Mouse (Mus musculus) midbrain, embryonic 10.5 days (tissue): ENCODE data around the gene Trub2. TPM values are rescaled to one million over a fixed set of nuclear protein-coding genes. Genes with fewer than 3 reads are reported as not detected.
A peak's percentile ranks its signal among the peaks of the same experiment; 100 is the strongest.

Experiments
- DNase-seq: peaks from one replicate; pipeline ENCODE4 v3.0.0-alpha.2; 2017; ENCODE audit warnings: low spot score
- H3K27ac ChIP-seq: fragments of 300-500 bp; sonication (generic); replicated peaks from 2 replicates; pipeline ENCODE4 v1.5.1; 2016; ENCODE audit warnings: mild to moderate bottlenecking
- H3K27me3 ChIP-seq: fragments of 300-500 bp; sonication (generic); 2 replicates; pipeline ENCODE4 v1.6.1; 2016; ENCODE audit warnings: low read depth, mild to moderate bottlenecking; ENCODE audit not compliant: poor library complexity, severe bottlenecking
- H3K36me3 ChIP-seq: fragments of 300-500 bp; sonication (generic); 2 replicates; pipeline ENCODE4 v1.6.1; 2016; ENCODE audit warnings: mild to moderate bottlenecking, moderate library complexity
- H3K4me1 ChIP-seq: fragments of 300-500 bp; sonication (generic); 2 replicates; pipeline ENCODE4 v1.6.1; 2016
- H3K4me3 ChIP-seq: fragments of 300-500 bp; sonication (generic); 2 replicates; pipeline ENCODE4 v1.5.1; 2016; ENCODE audit warnings: mild to moderate bottlenecking, moderate library complexity
- H3K9me3 ChIP-seq: fragments of 300-500 bp; sonication (generic); replicated peaks from 2 replicates; pipeline ENCODE4 v1.6.1; 2016; ENCODE audit warnings: mild to moderate bottlenecking
- WGBS: fragments of 180-500 bp; shearing (Covaris S2); methylation state at CpG from one replicate; pipeline ENCODE4 v1.1.7; 2016; 5-methylcytosine and 5-hydroxymethylcytosine counted together
- polyA plus RNA-seq: library from polyadenylated mRNA; unstranded; fragments of >200 nt; fragmentation: Nextera tagmentation; extraction: Ambion mirVana; gene quantifications from 2 replicates; pipeline ENCODE4 v1.2.1, GENCODE M21; 2016

Gene Trub2
- polyA plus RNA-seq, 1 experiment from 2014 or later: 54.2 TPM

- no peak overlapping the region for H3K4me3 ChIP-seq
- no peak overlapping the region for H3K27ac ChIP-seq
- 0 out of 2 replicates have a peak, but pooled peaks cover 3% of the 10 kb centered on the region for H3K4me1 ChIP-seq
- WGBS: 90% methylated on average over 12 of the region's 12 CpGs
- peaks cover 80% of the 10 kb centered on the region for H3K36me3 ChIP-seq
- H3K9me3 ChIP-seq: no peaks in the 10 kb centered on the region
- DNase-seq: no peak
- H3K27me3 ChIP-seq: no peaks in the 10 kb centered on the region
These were observed 50.9 kb downstream of the Trub2 start for GRCm38 (mm10) chr2:29737209-29737925.

DNA sequence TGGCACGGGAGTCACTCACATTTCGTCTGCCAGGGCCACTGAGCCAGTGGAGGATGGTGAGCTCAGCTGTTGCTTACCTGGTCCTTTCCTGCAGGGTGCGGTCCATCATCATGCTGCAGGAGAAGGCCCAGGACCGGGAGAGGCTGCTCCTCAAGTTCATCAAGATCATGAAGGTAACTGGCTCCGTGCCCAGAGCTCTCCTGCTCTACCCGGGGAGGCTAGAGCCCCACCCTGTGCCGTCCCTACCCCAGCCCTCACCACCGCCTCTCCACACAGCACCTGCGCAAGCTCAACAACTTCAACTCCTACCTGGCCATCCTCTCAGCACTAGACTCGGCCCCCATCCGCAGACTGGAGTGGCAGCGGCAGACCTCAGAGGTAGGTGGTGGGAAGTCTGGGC, 52.6 kb downstream of the Trub2 start:
- Histone ChIP-seq H3K27me3 (no peaks in the 10 kb centered on the region), H3K4me3 (no peak overlapping the region), H3K9me3 (no peaks in the 10 kb centered on the region), H3K4me1 (0 out of 2 replicates have a peak, but pooled peaks cover 3% of the 10 kb centered on the region), H3K27ac (no peak overlapping the region), H3K36me3 (peaks cover 97% of the 10 kb centered on the region)
- WGBS: 93% methylated on average over 12 of the region's 12 CpGs
- DNase-seq: no peak

DNA sequence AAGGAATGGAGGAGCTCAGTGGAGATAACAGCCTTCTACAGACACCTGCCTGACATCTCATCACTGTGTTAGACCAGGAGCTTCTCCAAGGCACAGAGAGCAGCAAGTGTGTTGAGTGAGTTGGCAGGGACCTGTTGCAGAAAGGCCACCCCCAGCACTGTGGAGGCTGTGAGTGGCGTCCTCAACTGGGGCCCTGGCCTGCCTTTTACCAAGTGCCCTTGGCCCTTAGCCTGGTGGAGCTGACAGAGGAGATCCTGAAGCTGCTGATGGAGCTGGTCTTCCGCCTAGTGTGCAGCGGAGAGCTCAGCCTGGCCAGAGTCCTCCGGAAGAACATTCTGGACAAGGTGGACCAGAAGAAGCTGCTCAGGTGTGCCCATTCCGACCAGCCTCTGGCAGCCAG, 55.0 kb downstream of the Trub2 start:
- no peak for DNase-seq
- no peaks in the 10 kb centered on the region for H3K4me1 ChIP-seq
- 88% methylated on average over 5 of the region's 5 CpGs for WGBS
- peaks cover 100% of the 10 kb centered on the region for H3K36me3 ChIP-seq
- H3K27ac ChIP-seq: no peak overlapping the region
- no peak overlapping the region for H3K4me3 ChIP-seq
- no peaks in the 10 kb centered on the region for H3K27me3 ChIP-seq
- no peaks in the 10 kb centered on the region for H3K9me3 ChIP-seq

DNA sequence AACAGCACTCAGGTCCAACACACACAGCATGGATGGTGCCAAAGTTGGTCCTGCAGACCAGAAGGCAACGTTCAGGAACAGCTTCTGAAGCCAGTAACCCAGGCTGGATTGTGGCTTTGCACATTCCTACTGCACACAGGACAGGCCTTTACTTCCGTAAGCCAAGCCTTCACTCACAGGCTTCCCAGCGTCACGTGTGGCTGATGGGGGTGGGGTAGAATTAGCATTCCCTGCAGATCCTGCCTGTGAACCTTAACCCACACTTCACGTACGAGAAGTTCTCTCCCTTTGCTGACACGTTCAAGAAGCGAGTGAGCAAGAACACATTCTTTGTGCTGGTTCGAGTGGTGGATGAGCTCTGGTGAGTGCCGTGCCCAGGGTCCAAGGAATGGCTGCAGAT, 55.7 kb downstream of the Trub2 start:
- H3K27ac ChIP-seq: no peak overlapping the region
- H3K4me1 ChIP-seq: no peaks in the 10 kb centered on the region
- peaks cover 100% of the 10 kb centered on the region for H3K36me3 ChIP-seq
- DNase-seq: no peak
- H3K9me3 ChIP-seq: no peaks in the 10 kb centered on the region
- no peak overlapping the region for H3K4me3 ChIP-seq
- no peaks in the 10 kb centered on the region for H3K27me3 ChIP-seq
- 91% methylated on average over 10 of the region's 10 CpGs for WGBS

DNA sequence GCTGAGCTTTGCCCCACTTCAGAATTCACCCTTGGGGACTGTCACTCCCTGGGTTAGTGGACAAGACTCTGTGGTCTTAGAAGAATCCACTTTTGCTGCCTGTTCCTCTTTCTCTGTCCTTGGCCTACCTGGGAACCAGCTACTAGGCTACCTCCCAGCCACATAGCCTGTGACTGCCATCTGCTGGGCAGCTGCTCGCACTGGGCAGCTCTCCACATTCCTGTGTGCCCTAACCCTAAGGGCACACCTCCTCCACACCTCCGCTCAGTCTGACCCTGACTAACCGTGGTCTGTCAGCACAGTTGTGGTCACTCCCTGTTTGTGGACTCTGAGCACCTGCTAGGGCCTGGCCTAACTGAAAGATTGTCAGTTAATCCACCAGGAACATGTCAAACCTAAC, 56.8 kb downstream of the Trub2 start:
- DNase-seq: no peak
- 82% methylated on average over 3 of the region's 3 CpGs for WGBS
- H3K4me3 ChIP-seq: no peak overlapping the region
- peaks cover 100% of the 10 kb centered on the region for H3K36me3 ChIP-seq
- H3K27ac ChIP-seq: no peak overlapping the region
- H3K27me3 ChIP-seq: no peaks in the 10 kb centered on the region
- H3K9me3 ChIP-seq: no peaks in the 10 kb centered on the region
- no peaks in the 10 kb centered on the region for H3K4me1 ChIP-seq

DNA sequence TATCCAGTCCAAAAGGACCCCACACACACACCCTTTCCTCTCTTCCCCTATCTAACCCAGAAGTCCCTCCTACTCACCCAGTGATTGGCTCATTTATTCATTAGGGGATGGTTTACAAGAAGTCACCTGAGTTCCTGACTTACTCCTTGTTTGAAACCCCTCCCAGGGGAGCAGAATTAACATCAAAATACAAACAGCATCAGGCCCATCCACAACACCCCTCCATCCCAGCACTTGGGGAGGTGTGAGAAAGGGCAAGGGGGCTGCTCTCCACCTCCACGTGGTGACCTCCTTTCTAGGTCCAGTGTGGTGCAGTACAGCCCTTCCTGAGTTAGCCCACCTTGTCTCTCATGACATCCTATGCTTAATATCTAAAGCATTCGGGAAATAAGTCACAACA, 58.8 kb downstream of the Trub2 start:
- WGBS: 58% methylated on average over 2 of the region's 2 CpGs
- peaks cover 100% of the 10 kb centered on the region for H3K36me3 ChIP-seq
- no peaks in the 10 kb centered on the region for H3K27me3 ChIP-seq
- H3K4me1 ChIP-seq: no peaks in the 10 kb centered on the region
- H3K4me3 ChIP-seq: no peak overlapping the region
- no peak overlapping the region for H3K27ac ChIP-seq
- DNase-seq: no peak
- H3K9me3 ChIP-seq: no peaks in the 10 kb centered on the region

- Histone ChIP-seq H3K4me3 (no peak overlapping the region), H3K27me3 (no peaks in the 10 kb centered on the region), H3K27ac (no peak overlapping the region), H3K4me1 (peaks cover 3% of the 10 kb centered on the region; the same call in 1 of the 2 replicates), H3K9me3 (no peaks in the 10 kb centered on the region), H3K36me3 (peaks cover 100% of the 10 kb centered on the region)
- no peak for DNase-seq
- WGBS: 86% methylated on average over 5 of the region's 5 CpGs
These were observed 63.5 kb downstream of the Trub2 start for GRCm38 (mm10) chr2:29724664-29725365.

GRCm38 (mm10) chr2:29723132-29723531, 65.2 kb downstream of the Trub2 start:
- no peaks in the 10 kb centered on the region for H3K27me3 ChIP-seq
- no peaks in the 10 kb centered on the region for H3K9me3 ChIP-seq
- H3K4me3 ChIP-seq: no peak overlapping the region
- peaks cover 98% of the 10 kb centered on the region for H3K36me3 ChIP-seq
- H3K4me1 ChIP-seq: peaks cover 3% of the 10 kb centered on the region; the same call in 1 of the 2 replicates
- no peak for DNase-seq
- no peak overlapping the region for H3K27ac ChIP-seq
- WGBS: 94% methylated on average over 3 of the region's 3 CpGs

- peaks cover 95% of the 10 kb centered on the region for H3K36me3 ChIP-seq
- no peaks in the 10 kb centered on the region for H3K27me3 ChIP-seq
- H3K9me3 ChIP-seq: no peaks in the 10 kb centered on the region
- no peak overlapping the region for H3K27ac ChIP-seq
- 90% methylated on average over 5 of the region's 5 CpGs for WGBS
- DNase-seq: no peak
- peaks cover 21% of the 10 kb centered on the region for H3K4me1 ChIP-seq
- H3K4me3 ChIP-seq: no peak overlapping the region
These were observed 69.7 kb downstream of the Trub2 start for GRCm38 (mm10) chr2:29718581-29718980.

GRCm38 (mm10) chr2:29716691-29717090, 71.6 kb downstream of the Trub2 start:
- Histone ChIP-seq H3K27ac (0 out of 2 replicates have a peak overlapping the region, but pooled peaks have one; percentile 39), H3K36me3 (peaks cover 94% of the 10 kb centered on the region)
- WGBS: 25% methylated on average over 6 of the region's 6 CpGs

GRCm38 (mm10) chr2:29716143-29716542, 72.2 kb downstream of the Trub2 start:
- H3K4me1 ChIP-seq: peaks cover 21% of the 10 kb centered on the region
- H3K9me3 ChIP-seq: no peaks in the 10 kb centered on the region
- peaks cover 94% of the 10 kb centered on the region for H3K36me3 ChIP-seq
- H3K4me3 ChIP-seq: no peak overlapping the region
- 37% methylated on average over 7 of the region's 7 CpGs for WGBS
- H3K27me3 ChIP-seq: no peaks in the 10 kb centered on the region
- DNase-seq: no peak
- 0 out of 2 replicates have a peak overlapping the region, but pooled peaks have one; percentile 39 for H3K27ac ChIP-seq

More at GRCm38 (mm10) chr2:29716691-29717090, 71.6 kb downstream of the Trub2 start:
- DNase-seq: peak; percentile 64
- Histone ChIP-seq H3K4me1 (peaks cover 21% of the 10 kb centered on the region), H3K9me3 (no peaks in the 10 kb centered on the region), H3K27me3 (no peaks in the 10 kb centered on the region), H3K4me3 (no peak overlapping the region)

DNA sequence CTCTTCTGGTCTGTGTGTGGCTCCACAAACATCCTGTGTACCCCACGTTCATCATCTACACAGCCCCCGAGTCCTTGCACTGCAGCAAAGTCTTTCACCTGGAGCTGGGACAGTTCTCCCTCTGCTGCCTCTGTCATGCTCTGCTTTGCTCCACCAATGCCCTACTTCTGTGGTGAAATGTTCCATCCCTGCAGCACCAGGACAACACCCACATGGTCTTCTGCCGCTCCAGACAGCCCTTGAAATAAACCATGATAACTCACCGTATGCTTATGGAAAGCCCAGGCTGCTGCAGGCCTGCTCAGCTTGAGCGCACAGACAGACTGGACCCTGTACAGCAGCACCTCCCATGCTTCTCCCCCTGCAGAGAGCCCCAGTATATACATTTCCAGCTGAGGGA, 74.2 kb downstream of the Trub2 start:
- Histone ChIP-seq H3K36me3 (peaks cover 90% of the 10 kb centered on the region), H3K27me3 (no peaks in the 10 kb centered on the region), H3K4me1 (peaks cover 18% of the 10 kb centered on the region), H3K27ac (no peak overlapping the region), H3K9me3 (no peaks in the 10 kb centered on the region), H3K4me3 (no peak overlapping the region)
- DNase-seq: no peak
- 92% methylated on average over 5 of the region's 5 CpGs for WGBS

- Histone ChIP-seq H3K4me1 (peaks cover 18% of the 10 kb centered on the region), H3K4me3 (no peak overlapping the region), H3K27ac (no peak overlapping the region), H3K27me3 (no peaks in the 10 kb centered on the region), H3K36me3 (peaks cover 88% of the 10 kb centered on the region), H3K9me3 (no peaks in the 10 kb centered on the region)
- WGBS: 92% methylated on average over 2 of the region's 2 CpGs
- DNase-seq: no peak
These were observed 74.8 kb downstream of the Trub2 start for GRCm38 (mm10) chr2:29713501-29713900.
